Comparison of ENCODE assay signal across 27 mouse cellular contexts in the genomic region with DNA sequence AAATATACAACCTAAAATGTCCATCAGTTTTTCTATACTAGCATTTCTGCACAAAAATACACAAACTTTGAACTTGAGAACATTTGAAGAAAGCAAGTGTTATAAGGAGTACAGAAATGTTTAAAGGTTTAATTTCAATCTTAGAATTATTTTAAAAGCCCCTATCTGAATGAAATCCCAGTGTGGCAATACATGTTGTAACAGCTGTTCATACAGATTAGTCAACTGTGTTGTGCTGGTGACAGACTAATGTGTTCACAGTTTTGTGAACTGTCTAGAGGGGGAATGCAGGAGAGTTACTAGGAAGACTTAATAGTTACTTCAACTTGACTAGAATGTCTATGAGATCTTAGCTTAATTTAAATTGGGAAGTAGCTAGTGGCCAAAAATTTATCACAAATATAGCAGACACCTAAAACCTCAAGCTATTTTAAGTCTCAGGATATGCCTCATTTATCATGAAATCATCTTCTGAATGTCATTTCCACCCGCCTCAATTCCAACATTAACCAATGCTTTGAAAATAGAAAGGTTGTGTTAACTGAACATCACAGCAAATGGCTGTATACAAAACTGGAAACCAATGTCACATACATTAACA. TPM values are rescaled to one million over a fixed set of nuclear protein-coding genes. Genes with fewer than 3 reads are reported as not detected.
DNase-seq lines count a peak whose midpoint lies in the region; ATAC-seq and TF ChIP-seq lines count a peak whose summit lies in the region.
"Had no signal": no experiment of that assay in that cellular context is flagged by ENCODE, and none has a peak within 500 bp of the region (broad histone marks: within the 10 kb centered on the region; RNA-seq: fewer than 3 reads in every experiment).

No protein-coding gene starts in this region.

- no peak overlapping the region for H3ac ChIP-seq in myocyte (ENCODE audit: control insufficient read depth, insufficient read length)

- no peak overlapping the region for H3K27ac ChIP-seq in forebrain, embryonic 14.5 days (ENCODE audit: low read depth, low read length)
- H3K27ac ChIP-seq in forebrain, embryonic 15.5 days (replicated peaks): no peak overlapping the region
- no peak overlapping the region for H3K27ac ChIP-seq in midbrain, embryonic 11.5 days (ENCODE audit: low read depth, low read length)
- no peak overlapping the region for H3K27ac ChIP-seq in midbrain, embryonic 14.5 days (replicated peaks; ENCODE audit: low read depth, low read length)
- H3K27ac ChIP-seq: intestine, embryonic 15.5 days; limb, embryonic 10.5 days; midbrain, embryonic 10.5 days; stomach, embryonic 15.5 days had no signal

- TF ChIP-seq POLR2A in myocyte (IDR thresholded peaks at IDR 0.05; ENCODE audit: insufficient read length, low read depth): no peak

- no peaks in the 10 kb centered on the region for H3K9me3 ChIP-seq in forebrain, embryonic 14.5 days (replicated peaks; ENCODE audit: control insufficient read depth, low read length)
- no peaks in the 10 kb centered on the region for H3K9me3 ChIP-seq in forebrain, embryonic 15.5 days
- no peaks in the 10 kb centered on the region for H3K9me3 ChIP-seq in midbrain, embryonic 11.5 days (ENCODE audit: control insufficient read depth, low read length)
- H3K9me3 ChIP-seq in midbrain, embryonic 14.5 days (ENCODE audit: control insufficient read depth, low read length): no peaks in the 10 kb centered on the region
- H3K9me3 ChIP-seq: G1E; intestine, embryonic 15.5 days; limb, embryonic 10.5 days; midbrain, embryonic 10.5 days; stomach, embryonic 15.5 days had no signal

- 71% methylated on average over 1 of the region's 1 CpGs for WGBS in forebrain, embryonic 14.5 days
- whole genome bisulfite sequencing in forebrain, embryonic 15.5 days: 73% methylated on average over 1 of the region's 1 CpGs
- 88% methylated on average over 1 of the region's 1 CpGs for WGBS in midbrain, embryonic 11.5 days
- WGBS in midbrain, embryonic 14.5 days: 83% methylated on average over 1 of the region's 1 CpGs

- ATAC-seq in forebrain, embryonic 14.5 days: no peak
- no peak for ATAC-seq in forebrain, embryonic 15.5 days (replicated peaks)
- no peak for ATAC-seq in midbrain, embryonic 11.5 days (ENCODE audit: low FRiP score)
- no peak for ATAC-seq in midbrain, embryonic 14.5 days (ENCODE audit: low FRiP score, low TSS enrichment)
- no peak for ATAC-seq in megakaryocyte, adult 5-6 weeks (ENCODE audit: poor library complexity, severe bottlenecking)
- ATAC-seq: activated CD4-positive, CD25-positive, alpha-beta regulatory T cell, adult 4 months; forebrain, postnatal 0 days; hindbrain, embryonic 16.5 days; intestine, embryonic 15.5 days had no signal

- no peak overlapping the region for H3K9ac ChIP-seq in forebrain, embryonic 14.5 days (ENCODE audit: low read length)
- H3K9ac ChIP-seq in forebrain, embryonic 15.5 days (replicated peaks): no peak overlapping the region
- H3K9ac ChIP-seq in midbrain, embryonic 11.5 days (ENCODE audit: low read length): no peak overlapping the region
- no peak overlapping the region for H3K9ac ChIP-seq in midbrain, embryonic 14.5 days (replicated peaks; ENCODE audit: low read length)
- H3K9ac ChIP-seq: forebrain, postnatal 0 days; intestine, embryonic 15.5 days; stomach, embryonic 15.5 days had no signal

- peak; percentile 40 for DNase-seq in forebrain, embryonic 14.5 days (ENCODE audit: low spot score)
- DNase-seq in midbrain, embryonic 11.5 days (ENCODE audit: low spot score, missing footprints): peak; percentile 79
- DNase-seq in midbrain, embryonic 14.5 days: no peak
- peak; percentile 33 for DNase-seq in MEL-GATA-1-ER (ENCODE audit: extremely low read depth, low read depth)
- DNase-seq in retina, postnatal 1 day: no peak
- DNase-seq: adrenal gland, adult 8-10 months; cerebellum, adult 8-10 months; forebrain, postnatal 0 days; gastrocnemius, postnatal 25 days; kidney, adult 8-10 months; kidney, postnatal 10 days; liver; lung, adult 2 months; lung, postnatal 36 days; right cerebral cortex, postnatal 25 days; thymus, postnatal 25 days had no signal

- no peak overlapping the region for H3K4me3 ChIP-seq in forebrain, embryonic 14.5 days (ENCODE audit: low read depth, low read length)
- no peak overlapping the region for H3K4me3 ChIP-seq in forebrain, embryonic 15.5 days
- no peak overlapping the region for H3K4me3 ChIP-seq in midbrain, embryonic 11.5 days (ENCODE audit: low read depth, low read length)
- H3K4me3 ChIP-seq in midbrain, embryonic 14.5 days (replicated peaks; ENCODE audit: low read depth, low read length): no peak overlapping the region
- no peak overlapping the region for H3K4me3 ChIP-seq in myocyte
- H3K4me3 ChIP-seq: intestine, embryonic 15.5 days; limb, embryonic 10.5 days; midbrain, embryonic 10.5 days; stomach, embryonic 15.5 days had no signal

- H3K4me2 ChIP-seq in forebrain, embryonic 14.5 days (ENCODE audit: low read length): no peak overlapping the region
- H3K4me2 ChIP-seq in forebrain, embryonic 15.5 days (replicated peaks): no peak overlapping the region
- no peak overlapping the region for H3K4me2 ChIP-seq in midbrain, embryonic 11.5 days
- H3K4me2 ChIP-seq in midbrain, embryonic 14.5 days (ENCODE audit: low read length): no peak overlapping the region
- H3K4me2 ChIP-seq in myocyte (ENCODE audit: low read depth): peak overlapping the region; percentile 60
- H3K4me2 ChIP-seq: intestine, embryonic 15.5 days; stomach, embryonic 15.5 days had no signal

- H3K4me1 ChIP-seq in forebrain, embryonic 14.5 days (ENCODE audit: control insufficient read depth, insufficient read depth, low read length): peaks cover 16% of the 10 kb centered on the region
- peaks cover 33% of the 10 kb centered on the region for H3K4me1 ChIP-seq in forebrain, embryonic 15.5 days
- H3K4me1 ChIP-seq in midbrain, embryonic 11.5 days (ENCODE audit: control insufficient read depth, insufficient read depth, low read length): peaks cover 3% of the 10 kb centered on the region; the same call in 1 of the 2 replicates
- peaks cover 7% of the 10 kb centered on the region; the same call in 1 of the 2 replicates for H3K4me1 ChIP-seq in midbrain, embryonic 14.5 days (ENCODE audit: control insufficient read depth, insufficient read depth, low read length)
- H3K4me1 ChIP-seq: intestine, embryonic 15.5 days had no signal

- peaks cover 100% of the 10 kb centered on the region for H3K79me2 ChIP-seq in myocyte (ENCODE audit: control insufficient read depth, insufficient read depth)

- H3K36me3 ChIP-seq in forebrain, embryonic 14.5 days (ENCODE audit: control insufficient read depth, insufficient read depth, low read length): no peaks in the 10 kb centered on the region
- no peaks in the 10 kb centered on the region for H3K36me3 ChIP-seq in forebrain, embryonic 15.5 days
- no peaks in the 10 kb centered on the region for H3K36me3 ChIP-seq in midbrain, embryonic 11.5 days (ENCODE audit: control insufficient read depth, insufficient read depth, low read length)
- H3K36me3 ChIP-seq in midbrain, embryonic 14.5 days (ENCODE audit: control insufficient read depth, insufficient read depth, low read length): no peaks in the 10 kb centered on the region
- H3K36me3 ChIP-seq in myocyte (ENCODE audit: control insufficient read depth, insufficient read depth): peaks cover under 1% of the 10 kb centered on the region
- H3K36me3 ChIP-seq: intestine, embryonic 15.5 days; limb, embryonic 10.5 days; midbrain, embryonic 10.5 days; stomach, embryonic 15.5 days had no signal

- H3K27me3 ChIP-seq in forebrain, embryonic 14.5 days (replicated peaks; ENCODE audit: control insufficient read depth, insufficient read depth, low read length): no peaks in the 10 kb centered on the region
- no peaks in the 10 kb centered on the region for H3K27me3 ChIP-seq in forebrain, embryonic 15.5 days
- no peaks in the 10 kb centered on the region for H3K27me3 ChIP-seq in midbrain, embryonic 11.5 days (ENCODE audit: control insufficient read depth, insufficient read depth, low read length)
- no peaks in the 10 kb centered on the region for H3K27me3 ChIP-seq in midbrain, embryonic 14.5 days (ENCODE audit: control insufficient read depth, insufficient read depth, low read length)
- no peaks in the 10 kb centered on the region for H3K27me3 ChIP-seq in myocyte (ENCODE audit: control insufficient read depth, insufficient read depth, insufficient read length)
- H3K27me3 ChIP-seq: CH12.LX; intestine, embryonic 15.5 days; stomach, embryonic 15.5 days had no signal

TF ChIP-seq in myocyte, 11 proteins besides CTCF, POLR2A, EP300 and RAD21:
- no peak for TF ChIP-seq USF1 (IDR thresholded peaks at IDR 0.05; ENCODE audit: low read depth)
- TF ChIP-seq MYOD1 (IDR thresholded peaks at IDR 0.05; ENCODE audit: control insufficient read depth in 1 of 3, insufficient read length in 2 of 3, low read depth in 2 of 3): peak; percentile 51 to 74 (median 56)
- peak; percentile 3 for TF ChIP-seq TCF3 (IDR thresholded peaks at IDR 0.05; ENCODE audit: insufficient read length, low read depth)
- peak in 1 of 3 experiments; percentile 46 for TF ChIP-seq MYOG (IDR thresholded peaks at IDR 0.05; ENCODE audit: control insufficient read depth in 1 of 3, insufficient read depth in 1 of 3, insufficient read length in 2 of 3, low read depth in 2 of 3)
- peak; percentile 66 for TF ChIP-seq CEBPB (IDR thresholded peaks at IDR 0.05; ENCODE audit: insufficient read depth, poor library complexity, severe bottlenecking)
- no peak for TF ChIP-seq E2F4 (IDR thresholded peaks at IDR 0.05; ENCODE audit: insufficient read depth)
- no peak for TF ChIP-seq REST (IDR thresholded peaks at IDR 0.05; ENCODE audit: insufficient read depth, insufficient read length)

RNA-seq across cellular contexts. Expression of a gene that starts 8.6 kb away (rescaled TPM):
- 6.6 and 7.0 TPM in 2 replicates for polyA plus RNA-seq in forebrain, embryonic 14.5 days (2014; fragmentation: Nextera tagmentation; extraction: Ambion mirVana)
- polyA plus RNA-seq in forebrain, embryonic 15.5 days (2015; fragmentation: Nextera tagmentation; extraction: Ambion mirVana): 8.3 and 13.3 TPM in 2 replicates
- polyA plus RNA-seq in midbrain, embryonic 11.5 days (2014; fragmentation: Nextera tagmentation; extraction: Ambion mirVana): 39.4 and 44.2 TPM in 2 replicates
- polyA plus RNA-seq in midbrain, embryonic 14.5 days (2014; fragmentation: Nextera tagmentation; extraction: Ambion mirVana): 10.6 and 11.9 TPM in 2 replicates
- polyA plus RNA-seq in myocyte (2012; fragmentation: generic; extraction: Trizol): 21.0 TPM
- 15.1 and 23.4 TPM in 2 replicates for total RNA-seq in megakaryocyte, adult 5-6 weeks (2015)
- total RNA-seq in megakaryocyte, adult 5-6 weeks (2017): 16.9 and 17.2 TPM in 2 replicates
- total RNA-seq: CH12.LX had no signal

Comparison
In these comparisons a context has a peak if more than half of its experiments do, and no peak if none do; other contexts are left out.
1. DNase-seq: peak in forebrain, embryonic 14.5 days (single experiment), midbrain, embryonic 11.5 days (single experiment) and MEL-GATA-1-ER (single experiment); none in midbrain, embryonic 14.5 days (single experiment) and retina, postnatal 1 day (single experiment).